Mouse (Mus musculus): ENCODE measurements around the gene Igf2r. TPM values are rescaled to one million over a fixed set of nuclear protein-coding genes. Genes with fewer than 3 reads are reported as not detected.
A peak's percentile ranks its signal among the peaks of the same experiment; 100 is the strongest.

Gene Igf2r
- 11.9 TPM in 2 replicates for polyA plus RNA-seq (2015; fragmentation: Nextera tagmentation; extraction: Ambion mirVana)

DNA sequence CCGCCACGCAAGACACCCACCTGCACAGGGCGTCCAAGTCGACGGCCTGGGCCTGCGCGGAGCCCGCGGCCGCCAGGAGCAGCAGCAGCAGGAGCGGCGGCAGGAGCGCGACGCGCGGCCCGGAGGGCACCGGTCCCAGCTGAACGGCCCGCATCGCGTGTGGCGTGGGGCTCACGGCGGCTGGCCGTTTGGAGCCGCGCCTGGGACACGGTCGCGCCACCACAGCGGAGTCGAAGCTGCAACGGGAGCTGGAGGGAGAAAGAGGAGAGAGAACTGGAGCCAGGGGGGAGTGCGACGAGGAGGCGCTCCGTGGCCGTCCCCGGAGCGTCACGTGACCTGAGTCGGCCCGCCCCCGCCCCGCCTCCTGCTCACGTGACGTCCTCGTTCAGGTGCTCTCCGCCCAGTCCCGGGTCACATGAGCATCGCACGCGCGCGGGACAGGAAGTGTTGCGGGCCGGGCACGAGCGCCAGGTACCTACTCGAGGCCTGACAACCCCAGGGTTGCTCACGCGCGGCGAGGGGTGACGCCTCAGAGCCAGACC is at the start of gene Igf2r:
Igf2r (minus strand) TSS at position 285 of the 542 bp plus-strand sequence.
- ATAC-seq: peak; percentile 89

GRCm38 (mm10) chr17:12815885-12816284 is 46.4 kb upstream of the Igf2r start:
- Histone ChIP-seq H3K9ac (replicated peaks; ENCODE audit: low read depth, low read length) (no peak overlapping the region), H3K4me2 (ENCODE audit: low read length) (no peak overlapping the region), H3K4me1 (replicated peaks; ENCODE audit: control insufficient read depth, insufficient read depth, low read length) (no peaks in the 10 kb centered on the region), H3K4me3 (replicated peaks; ENCODE audit: low read length) (no peak overlapping the region), H3K27me3 (replicated peaks; ENCODE audit: control insufficient read depth, insufficient read depth, low read length) (no peaks in the 10 kb centered on the region), H3K36me3 (ENCODE audit: control insufficient read depth, insufficient read depth) (no peaks in the 10 kb centered on the region), H3K9me3 (ENCODE audit: control insufficient read depth, low read length) (peaks cover 4% of the 10 kb centered on the region; the same call in 1 of the 2 replicates), H3K27ac (ENCODE audit: low read length) (no peak overlapping the region)
- 86% methylated on average over 4 of the region's 4 CpGs for WGBS
- no peak for ATAC-seq

More for the DNA sequence above, at the start of gene Igf2r:
- 3% methylated on average over 50 of the region's 67 CpGs for WGBS
- H3K27ac ChIP-seq (ENCODE audit: low read length): peak within 1 kb of the TSS; percentile 68
- H3K4me2 ChIP-seq (ENCODE audit: low read length): peak within 1 kb of the TSS; percentile 85
- H3K36me3 ChIP-seq (ENCODE audit: control insufficient read depth, insufficient read depth): no peaks in the 10 kb centered on the region
- peaks cover 30% of the 10 kb centered on the region for H3K4me1 ChIP-seq (replicated peaks; ENCODE audit: control insufficient read depth, insufficient read depth, low read length)
- peak within 1 kb of the TSS; percentile 91 for H3K4me3 ChIP-seq (replicated peaks; ENCODE audit: low read length)
- H3K27me3 ChIP-seq (replicated peaks; ENCODE audit: control insufficient read depth, insufficient read depth, low read length): no peaks in the 10 kb centered on the region
- peak within 1 kb of the TSS; percentile 90 for H3K9ac ChIP-seq (replicated peaks; ENCODE audit: low read depth, low read length)
- no peaks in the 10 kb centered on the region for H3K9me3 ChIP-seq (ENCODE audit: control insufficient read depth, low read length)

GRCm38 (mm10) chr17:12814502-12814901 is 45.0 kb upstream of the Igf2r start:
- Histone ChIP-seq H3K27ac (ENCODE audit: low read length) (no peak overlapping the region), H3K4me1 (replicated peaks; ENCODE audit: control insufficient read depth, insufficient read depth, low read length) (no peaks in the 10 kb centered on the region), H3K27me3 (replicated peaks; ENCODE audit: control insufficient read depth, insufficient read depth, low read length) (no peaks in the 10 kb centered on the region), H3K4me2 (ENCODE audit: low read length) (no peak overlapping the region), H3K9ac (replicated peaks; ENCODE audit: low read depth, low read length) (no peak overlapping the region), H3K9me3 (ENCODE audit: control insufficient read depth, low read length) (peaks cover 4% of the 10 kb centered on the region; the same call in 1 of the 2 replicates), H3K36me3 (ENCODE audit: control insufficient read depth, insufficient read depth) (no peaks in the 10 kb centered on the region), H3K4me3 (replicated peaks; ENCODE audit: low read length) (no peak overlapping the region)
- no peak for ATAC-seq
- WGBS: 88% methylated on average over 3 of the region's 3 CpGs

GRCm38 (mm10) chr17:12810973-12811303 is 41.5 kb upstream of the Igf2r start:
- Histone ChIP-seq H3K36me3 (ENCODE audit: control insufficient read depth, insufficient read depth) (no peaks in the 10 kb centered on the region), H3K9ac (replicated peaks; ENCODE audit: low read depth, low read length) (no peak overlapping the region), H3K4me3 (replicated peaks; ENCODE audit: low read length) (no peak overlapping the region), H3K27ac (ENCODE audit: low read length) (no peak overlapping the region), H3K4me1 (replicated peaks; ENCODE audit: control insufficient read depth, insufficient read depth, low read length) (no peaks in the 10 kb centered on the region), H3K4me2 (ENCODE audit: low read length) (no peak overlapping the region), H3K27me3 (replicated peaks; ENCODE audit: control insufficient read depth, insufficient read depth, low read length) (no peaks in the 10 kb centered on the region), H3K9me3 (ENCODE audit: control insufficient read depth, low read length) (peaks cover 4% of the 10 kb centered on the region; the same call in 1 of the 2 replicates)
- WGBS: 81% methylated on average over 1 of the region's 1 CpGs
- 0 out of 2 replicates have a peak, but pooled peaks have one; percentile 12 for ATAC-seq

DNA sequence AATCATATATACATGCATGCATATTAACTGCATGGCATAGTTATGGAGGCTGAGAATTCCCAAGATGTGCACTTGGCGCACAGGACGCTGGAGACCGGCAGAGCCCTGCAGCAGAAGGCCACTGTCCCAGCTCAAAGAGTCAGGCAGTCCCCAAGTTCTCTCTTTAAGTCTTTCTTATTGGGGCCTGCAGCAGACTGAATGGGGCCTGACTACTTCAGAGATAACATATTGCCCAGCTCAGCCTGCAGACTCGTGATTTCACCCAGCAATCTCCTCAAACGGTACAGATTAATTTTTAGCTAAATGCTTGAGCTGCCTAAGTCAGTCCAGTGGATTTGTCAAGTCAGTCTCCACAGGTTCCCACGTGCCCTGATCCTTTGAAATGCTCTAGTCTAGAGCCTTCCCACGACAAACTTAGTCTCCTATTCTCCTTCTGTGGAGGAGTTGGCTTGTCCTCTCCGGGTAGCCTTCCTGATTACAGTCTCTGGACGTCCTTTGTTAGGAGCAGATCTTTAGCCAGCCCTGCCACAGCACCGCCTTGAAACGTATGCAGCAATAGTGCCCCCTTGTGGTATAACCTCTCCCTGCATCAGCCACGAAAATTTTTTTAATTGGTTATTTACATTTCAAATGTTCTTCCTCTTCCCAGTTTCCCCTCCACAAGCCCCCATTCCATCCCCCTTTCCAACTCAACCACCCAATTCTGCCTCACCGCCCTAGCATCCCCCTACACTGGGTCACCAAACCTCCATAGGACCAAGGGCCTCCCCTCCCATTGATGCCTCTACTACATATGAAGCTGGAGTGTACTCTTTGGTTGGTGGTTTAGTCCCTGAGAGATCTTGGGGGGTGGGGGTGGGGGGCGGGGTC is 40.9 kb upstream of the Igf2r start:
- H3K36me3 ChIP-seq (ENCODE audit: control insufficient read depth, insufficient read depth): no peaks in the 10 kb centered on the region

GRCm38 (mm10) chr17:12808851-12809250 is 39.4 kb upstream of the Igf2r start:
- no peak overlapping the region for H3K9ac ChIP-seq (replicated peaks; ENCODE audit: low read depth, low read length)
- no peak for ATAC-seq
- H3K4me3 ChIP-seq (replicated peaks; ENCODE audit: low read length): no peak overlapping the region
- no peaks in the 10 kb centered on the region for H3K27me3 ChIP-seq (replicated peaks; ENCODE audit: control insufficient read depth, insufficient read depth, low read length)
- no peaks in the 10 kb centered on the region for H3K4me1 ChIP-seq (replicated peaks; ENCODE audit: control insufficient read depth, insufficient read depth, low read length)
- H3K36me3 ChIP-seq (ENCODE audit: control insufficient read depth, insufficient read depth): no peaks in the 10 kb centered on the region
- 95% methylated on average over 6 of the region's 6 CpGs for WGBS
- no peak overlapping the region for H3K27ac ChIP-seq (ENCODE audit: low read length)
- peaks cover 4% of the 10 kb centered on the region; the same call in 1 of the 2 replicates for H3K9me3 ChIP-seq (ENCODE audit: control insufficient read depth, low read length)
- H3K4me2 ChIP-seq (ENCODE audit: low read length): no peak overlapping the region

More for the DNA sequence above, 40.9 kb upstream of the Igf2r start:
- Histone ChIP-seq H3K9me3 (ENCODE audit: control insufficient read depth, low read length) (peaks cover 4% of the 10 kb centered on the region; the same call in 1 of the 2 replicates), H3K9ac (replicated peaks; ENCODE audit: low read depth, low read length) (no peak overlapping the region), H3K4me2 (ENCODE audit: low read length) (no peak overlapping the region), H3K27ac (ENCODE audit: low read length) (no peak overlapping the region), H3K27me3 (replicated peaks; ENCODE audit: control insufficient read depth, insufficient read depth, low read length) (no peaks in the 10 kb centered on the region), H3K4me3 (replicated peaks; ENCODE audit: low read length) (no peak overlapping the region), H3K4me1 (replicated peaks; ENCODE audit: control insufficient read depth, insufficient read depth, low read length) (no peaks in the 10 kb centered on the region)
- ATAC-seq: peak; percentile 84
- WGBS: 23% methylated on average over 14 of the region's 14 CpGs

DNA sequence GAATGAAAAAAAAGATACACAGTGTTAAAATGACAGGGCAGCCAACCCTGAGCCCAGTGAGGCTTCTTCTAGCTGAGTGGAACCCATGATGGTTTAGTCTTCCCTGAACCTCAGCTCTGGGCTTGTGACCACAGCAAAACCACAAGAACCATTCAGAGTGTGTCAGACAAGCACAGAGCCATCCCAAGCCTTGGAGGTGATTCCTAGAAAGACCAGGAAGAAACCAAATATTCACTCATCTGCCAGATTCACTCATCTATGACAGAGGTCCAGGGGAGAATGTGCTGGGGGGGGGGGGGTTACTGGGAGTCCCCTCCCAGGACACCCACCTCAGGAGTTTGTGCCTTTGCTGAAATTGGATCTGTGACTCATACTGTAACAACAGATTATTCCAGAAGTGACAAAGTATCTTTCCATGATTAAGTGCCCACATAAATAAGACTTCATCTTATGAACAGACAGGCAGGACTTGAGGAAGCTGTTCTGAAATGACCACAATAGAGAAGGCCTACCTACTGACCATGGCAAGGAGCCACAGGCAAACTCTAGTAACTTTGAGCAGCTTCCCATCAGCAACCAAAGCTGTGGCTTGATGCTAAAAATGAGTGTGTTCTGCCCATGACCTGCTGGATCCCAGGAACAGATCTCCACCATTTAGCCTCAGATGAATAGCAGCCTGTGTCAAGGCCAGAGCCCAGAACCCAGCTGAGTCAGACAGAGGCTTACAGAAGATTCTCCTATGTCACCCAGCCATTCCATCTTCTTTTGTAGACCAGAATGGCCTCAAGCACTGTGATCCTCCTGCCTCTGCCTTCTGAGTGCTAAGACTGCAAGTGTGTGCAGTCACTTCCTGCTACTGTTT is 35.4 kb upstream of the Igf2r start:
- H3K9ac ChIP-seq (replicated peaks; ENCODE audit: low read depth, low read length): no peak overlapping the region
- H3K9me3 ChIP-seq (ENCODE audit: control insufficient read depth, low read length): no peaks in the 10 kb centered on the region
- no peak overlapping the region for H3K4me3 ChIP-seq (replicated peaks; ENCODE audit: low read length)
- H3K4me2 ChIP-seq (ENCODE audit: low read length): no peak overlapping the region
- H3K27me3 ChIP-seq (replicated peaks; ENCODE audit: control insufficient read depth, insufficient read depth, low read length): no peaks in the 10 kb centered on the region
- H3K27ac ChIP-seq (ENCODE audit: low read length): no peak overlapping the region
- no peak for ATAC-seq
- H3K4me1 ChIP-seq (replicated peaks; ENCODE audit: control insufficient read depth, insufficient read depth, low read length): no peaks in the 10 kb centered on the region
- H3K36me3 ChIP-seq (ENCODE audit: control insufficient read depth, insufficient read depth): no peaks in the 10 kb centered on the region

- Histone ChIP-seq H3K36me3 (ENCODE audit: control insufficient read depth, insufficient read depth) (no peaks in the 10 kb centered on the region), H3K27ac (ENCODE audit: low read length) (no peak overlapping the region), H3K9ac (replicated peaks; ENCODE audit: low read depth, low read length) (no peak overlapping the region), H3K4me2 (ENCODE audit: low read length) (no peak overlapping the region), H3K27me3 (replicated peaks; ENCODE audit: control insufficient read depth, insufficient read depth, low read length) (no peaks in the 10 kb centered on the region), H3K9me3 (ENCODE audit: control insufficient read depth, low read length) (no peaks in the 10 kb centered on the region), H3K4me1 (replicated peaks; ENCODE audit: control insufficient read depth, insufficient read depth, low read length) (no peaks in the 10 kb centered on the region), H3K4me3 (replicated peaks; ENCODE audit: low read length) (no peak overlapping the region)
- 62% methylated on average over 9 of the region's 9 CpGs for WGBS
- no peak for ATAC-seq
Measured at GRCm38 (mm10) chr17:12801861-12802540, 32.5 kb upstream of the Igf2r start.

All from forebrain, embryonic 16.5 days (tissue).